Mouse (Mus musculus) CD8-positive naive resting alpha-beta T cell, adult 2 months (primary cell): ENCODE data around the gene Ctbp2.
"Not testable (repeated sequence)": the region's sequence is repeated elsewhere in the genome, so short reads cannot be mapped to it uniquely, and the experiment has no call there.

Source experiments
- DNase-seq, 2 experiments: peaks; one replicate each; pipeline ENCODE4 v3.0.0; 2022; ENCODE audit warnings: low read depth in 2 of 2, low spot score in 2 of 2

Ctbp2 gene

GRCm38 (mm10) chr7:133120221-133120751 is 3.9 kb downstream of the Ctbp2 start:
- DNase-seq = no peak

GRCm38 (mm10) chr7:133117815-133118214 is 6.3 kb downstream of the Ctbp2 start:
- no peak for DNase-seq

- DNase-seq = no peak
These were observed 7.6 kb downstream of the Ctbp2 start for GRCm38 (mm10) chr7:133116542-133116941.

- no peak for DNase-seq
These were observed 8.3 kb downstream of the Ctbp2 start for GRCm38 (mm10) chr7:133115886-133116285.

- DNase-seq = no peak
These were observed 9.2 kb downstream of the Ctbp2 start for GRCm38 (mm10) chr7:133114847-133115470.

- no peak for DNase-seq
These were observed 10.8 kb downstream of the Ctbp2 start for GRCm38 (mm10) chr7:133113185-133113895.

- no peak for DNase-seq
These were observed 11.8 kb downstream of the Ctbp2 start for GRCm38 (mm10) chr7:133112351-133112831.

- no peak for DNase-seq
These were observed 14.7 kb downstream of the Ctbp2 start for GRCm38 (mm10) chr7:133109442-133109841.

- no peak for DNase-seq
These were observed 15.5 kb downstream of the Ctbp2 start for GRCm38 (mm10) chr7:133108695-133109094.

- no peak for DNase-seq
These were observed 21.6 kb downstream of the Ctbp2 start for GRCm38 (mm10) chr7:133102578-133102977.

GRCm38 (mm10) chr7:133101070-133101469 is 23.1 kb downstream of the Ctbp2 start:
- DNase-seq = no peak

GRCm38 (mm10) chr7:133100178-133100577 is 24.0 kb downstream of the Ctbp2 start:
- no peak for DNase-seq

GRCm38 (mm10) chr7:133099266-133099665 is 24.9 kb downstream of the Ctbp2 start:
- no peak for DNase-seq

GRCm38 (mm10) chr7:133098118-133098793 is 25.9 kb downstream of the Ctbp2 start:
- DNase-seq = no peak

GRCm38 (mm10) chr7:133095610-133096009 is 28.5 kb downstream of the Ctbp2 start:
- not testable (repeated sequence) for DNase-seq

- DNase-seq = no peak
These were observed 29.3 kb downstream of the Ctbp2 start for GRCm38 (mm10) chr7:133094711-133095495.

- no peak for DNase-seq
These were observed 30.0 kb downstream of the Ctbp2 start for GRCm38 (mm10) chr7:133094161-133094560.

- no peak for DNase-seq
These were observed 30.4 kb downstream of the Ctbp2 start for GRCm38 (mm10) chr7:133093731-133094130.

- DNase-seq = no peak
These were observed 33.5 kb downstream of the Ctbp2 start for GRCm38 (mm10) chr7:133090641-133091040.

GRCm38 (mm10) chr7:133089621-133090260 is 34.4 kb downstream of the Ctbp2 start:
- DNase-seq = no peak
